Mouse (Mus musculus) CH12.LX (cell line): ENCODE measurements at regions not wholly inside any gene's neighbourhood (a gene's known extent, or its start where the extent isn't known, plus 50 kb on each side); places are given as distances from the start of the nearest gene placed in this dataset.

ENCODE experiments used
- DNase-seq: peaks from one replicate; pipeline ENCODE4 v3.0.0-alpha.2; 2013; ENCODE audit errors: extremely low read depth
- H3K27ac ChIP-seq: 2 replicates; pipeline ENCODE4 v1.5.1; 2012; ENCODE audit warnings: low read depth, mild to moderate bottlenecking, control low read depth, moderate library complexity; ENCODE audit not compliant: insufficient read depth
- H3K27me3 ChIP-seq: replicated peaks from 2 replicates; pipeline ENCODE3; 2012; ENCODE audit warnings: inconsistent platforms
- H3K36me3 ChIP-seq, 2 experiments: replicated peaks in 1 of 2; 2 replicates each; pipeline versions ENCODE3 to v1.6.1; 2012; ENCODE audit warnings: inconsistent platforms in 1 of 2, low read length in 1 of 2, mild to moderate bottlenecking in 1 of 2, mixed read lengths in 1 of 2, moderate library complexity in 1 of 2; ENCODE audit not compliant: control insufficient read depth in 1 of 2, insufficient read depth in 1 of 2
- H3K4me1 ChIP-seq, 2 experiments: 2 replicates each; pipeline ENCODE4 v1.6.1; 2012; ENCODE audit warnings: inconsistent platforms in 1 of 2, moderate library complexity in 1 of 2; ENCODE audit not compliant: insufficient read depth in 2 of 2, control insufficient read depth in 1 of 2
- H3K4me2 ChIP-seq: 2 replicates; pipeline ENCODE4 v1.6.1; 2012; ENCODE audit warnings: low read depth, mild to moderate bottlenecking, control low read depth; ENCODE audit not compliant: poor library complexity, insufficient read depth, severe bottlenecking
- H3K4me3 ChIP-seq, 3 experiments: fragments of 150-350 bp in 1 of 3; sonication (generic) in 1 of 3; replicated peaks in 1 of 3; 2 replicates each; pipeline versions ENCODE3 to v1.5.1; 2011 to 2012; ENCODE audit warnings: low read depth in 2 of 3, low read length in 2 of 3, mild to moderate bottlenecking in 2 of 3, moderate library complexity in 2 of 3, control low read depth in 1 of 3, improper control_type of control experiment in 1 of 3, inconsistent platforms in 1 of 3, mixed read lengths in 1 of 3; ENCODE audit not compliant: poor library complexity in 1 of 3
- H3K79me2 ChIP-seq: replicated peaks from 2 replicates; pipeline ENCODE4 v1.6.1; 2012; ENCODE audit warnings: mild to moderate bottlenecking, moderate library complexity; ENCODE audit not compliant: control insufficient read depth, poor library complexity, insufficient read depth, severe bottlenecking; ENCODE audit errors: extremely low read depth
- H3K9ac ChIP-seq: 2 replicates; pipeline ENCODE4 v1.6.1; 2012; ENCODE audit warnings: low read depth, mild to moderate bottlenecking, control low read depth, moderate library complexity; ENCODE audit not compliant: insufficient read depth
- H3K9me3 ChIP-seq: replicated peaks from 2 replicates; pipeline ENCODE3; 2012; ENCODE audit warnings: low read length, inconsistent platforms, mixed read lengths
- BHLHE40 ChIP-seq: IDR thresholded peaks from 2 replicates; pipeline ENCODE4 v1.6.1; 2011; ENCODE audit warnings: mild to moderate bottlenecking, low read depth, low read length, improper control_type of control experiment
- CHD1 ChIP-seq: IDR thresholded peaks from 2 replicates; pipeline ENCODE4 v1.6.1; 2012; ENCODE audit warnings: low read depth, low read length, improper control_type of control experiment, inconsistent platforms
- CHD2 ChIP-seq: IDR thresholded peaks from 2 replicates; pipeline ENCODE4 v1.6.1; 2011; ENCODE audit warnings: low read length, improper control_type of control experiment
- CTCF ChIP-seq, 2 experiments: IDR thresholded peaks in 1 of 2; conservative IDR thresholded peaks in 1 of 2; 2 replicates each; pipeline ENCODE4 v1.5.1; 2011 to 2012; ENCODE audit warnings: low read depth in 2 of 2, low read length in 2 of 2, improper control_type of control experiment in 1 of 2, inconsistent platforms in 1 of 2, mild to moderate bottlenecking in 1 of 2, moderate library complexity in 1 of 2
- E2F4 ChIP-seq: IDR thresholded peaks from 2 replicates; pipeline ENCODE4 v1.6.1; 2011; ENCODE audit warnings: low read depth, low read length, improper control_type of control experiment; ENCODE audit not compliant: insufficient replicate concordance
- ELF1 ChIP-seq: IDR thresholded peaks from 2 replicates; pipeline ENCODE4 v1.6.1; 2014; ENCODE audit warnings: low read depth, mild to moderate bottlenecking, inconsistent platforms, low read length, improper control_type of control experiment
- EP300 ChIP-seq: IDR thresholded peaks from 2 replicates; pipeline ENCODE4 v1.6.1; 2011; ENCODE audit warnings: low read length, improper control_type of control experiment
- ETS1 ChIP-seq: conservative IDR thresholded peaks from 2 replicates; pipeline ENCODE4 v1.6.1; 2012; ENCODE audit warnings: low read depth, mild to moderate bottlenecking, inconsistent platforms, low read length, improper control_type of control experiment, moderate library complexity
- GABPA ChIP-seq: IDR thresholded peaks from 2 replicates; pipeline ENCODE4 v1.6.1; 2012; ENCODE audit warnings: low read depth, low read length, improper control_type of control experiment, inconsistent platforms; ENCODE audit not compliant: insufficient replicate concordance
- HCFC1 ChIP-seq: IDR thresholded peaks from 2 replicates; pipeline ENCODE4 v1.6.1; 2012; ENCODE audit warnings: low read depth, mild to moderate bottlenecking, inconsistent platforms, low read length, improper control_type of control experiment
- IRF4 ChIP-seq: IDR thresholded peaks from 2 replicates; pipeline ENCODE4 v1.6.1; 2014; ENCODE audit warnings: low read depth, mild to moderate bottlenecking, inconsistent platforms, low read length, improper control_type of control experiment
- JUN ChIP-seq: IDR thresholded peaks from 2 replicates; pipeline ENCODE4 v1.6.1; 2011; ENCODE audit warnings: low read depth, mild to moderate bottlenecking, low read length, improper control_type of control experiment, moderate library complexity; ENCODE audit not compliant: insufficient read depth
- JUND ChIP-seq: conservative IDR thresholded peaks from 2 replicates; pipeline ENCODE4 v1.6.1; 2011; ENCODE audit warnings: low read depth, low read length, improper control_type of control experiment
- KAT2A ChIP-seq: IDR thresholded peaks from 2 replicates; pipeline ENCODE4 v1.6.1; 2012; ENCODE audit warnings: low read length, improper control_type of control experiment, inconsistent platforms; ENCODE audit not compliant: insufficient replicate concordance
- MAFK ChIP-seq: IDR thresholded peaks from 2 replicates; pipeline ENCODE4 v1.6.1; 2011; ENCODE audit warnings: low read length, improper control_type of control experiment; ENCODE audit not compliant: insufficient replicate concordance
- MAX ChIP-seq: IDR thresholded peaks from 2 replicates; pipeline ENCODE4 v1.6.1; 2011; ENCODE audit warnings: low read length, improper control_type of control experiment
- MAZ ChIP-seq: IDR thresholded peaks from 2 replicates; pipeline ENCODE4 v1.6.1; 2012; ENCODE audit warnings: low read depth, mild to moderate bottlenecking, inconsistent platforms, low read length, improper control_type of control experiment, moderate library complexity
- MEF2A ChIP-seq: IDR thresholded peaks from 2 replicates; pipeline ENCODE4 v1.6.1; 2014; ENCODE audit warnings: low read depth, mild to moderate bottlenecking, inconsistent platforms, low read length, improper control_type of control experiment, borderline replicate concordance
- MXI1 ChIP-seq: IDR thresholded peaks from 2 replicates; pipeline ENCODE4 v1.6.1; 2011; ENCODE audit warnings: mild to moderate bottlenecking, low read depth, low read length, improper control_type of control experiment
- MYC ChIP-seq: IDR thresholded peaks from 2 replicates; pipeline ENCODE4 v1.6.1; 2011; ENCODE audit warnings: low read depth, mild to moderate bottlenecking, improper control_type of control experiment, low read length
- NELFE ChIP-seq: IDR thresholded peaks from 2 replicates; pipeline ENCODE4 v1.6.1; 2011; ENCODE audit warnings: low read depth, low read length, improper control_type of control experiment
- NRF1 ChIP-seq: IDR thresholded peaks from 2 replicates; pipeline ENCODE4 v1.6.1; 2014; ENCODE audit warnings: low read depth, mild to moderate bottlenecking, inconsistent platforms, low read length, improper control_type of control experiment, moderate library complexity
- PAX5 ChIP-seq: IDR thresholded peaks from 2 replicates; pipeline ENCODE4 v1.6.1; 2012; ENCODE audit warnings: low read length, inconsistent platforms, mixed read lengths
- POLR2A ChIP-seq: IDR thresholded peaks from 2 replicates; pipeline ENCODE4 v1.6.1; 2011; ENCODE audit warnings: low read depth, mild to moderate bottlenecking, improper control_type of control experiment, low read length
- POLR2AphosphoS2 ChIP-seq: IDR thresholded peaks from 2 replicates; pipeline ENCODE4 v1.6.1; 2011; ENCODE audit warnings: low read depth, low read length, improper control_type of control experiment
- RAD21 ChIP-seq: IDR thresholded peaks from 2 replicates; pipeline ENCODE4 v1.6.1; 2011; ENCODE audit warnings: low read depth, mild to moderate bottlenecking, low read length, improper control_type of control experiment, moderate library complexity
- RCOR1 ChIP-seq: conservative IDR thresholded peaks from 2 replicates; pipeline ENCODE4 v1.6.1; 2012; ENCODE audit warnings: low read depth, mild to moderate bottlenecking, inconsistent platforms, low read length, improper control_type of control experiment
- SIN3A ChIP-seq: IDR thresholded peaks from 2 replicates; pipeline ENCODE4 v1.6.1; 2012; ENCODE audit warnings: low read length, improper control_type of control experiment, inconsistent platforms
- SMC3 ChIP-seq: IDR thresholded peaks from 2 replicates; pipeline ENCODE4 v1.6.1; 2011; ENCODE audit warnings: low read depth, low read length, improper control_type of control experiment
- TBP ChIP-seq: conservative IDR thresholded peaks from 2 replicates; pipeline ENCODE4 v1.6.1; 2011; ENCODE audit warnings: low read depth, low read length, improper control_type of control experiment
- TCF12 ChIP-seq: IDR thresholded peaks from 2 replicates; pipeline ENCODE4 v1.6.1; 2014; ENCODE audit warnings: low read depth, mild to moderate bottlenecking, inconsistent platforms, low read length, improper control_type of control experiment
- UBTF ChIP-seq: IDR thresholded peaks from 2 replicates; pipeline ENCODE4 v1.6.1; 2012; ENCODE audit warnings: low read depth, mild to moderate bottlenecking, inconsistent platforms, low read length, improper control_type of control experiment, moderate library complexity
- USF1 ChIP-seq: IDR thresholded peaks from 2 replicates; pipeline ENCODE4 v1.6.1; 2014; ENCODE audit warnings: low read depth, mild to moderate bottlenecking, inconsistent platforms, low read length, improper control_type of control experiment
- USF2 ChIP-seq: conservative IDR thresholded peaks from 2 replicates; pipeline ENCODE4 v1.6.1; 2011; ENCODE audit warnings: low read depth, low read length, improper control_type of control experiment
- ZC3H11A ChIP-seq: IDR thresholded peaks from 2 replicates; pipeline ENCODE4 v1.6.1; 2012; ENCODE audit warnings: low read depth, mild to moderate bottlenecking, inconsistent platforms, low read length, improper control_type of control experiment
- ZKSCAN1 ChIP-seq: IDR thresholded peaks from 2 replicates; pipeline ENCODE4 v1.6.1; 2012; ENCODE audit warnings: low read depth, inconsistent platforms, low read length, improper control_type of control experiment, borderline replicate concordance
- ZMIZ1 ChIP-seq: IDR thresholded peaks from 2 replicates; pipeline ENCODE4 v1.6.1; 2012; ENCODE audit warnings: low read depth, mild to moderate bottlenecking, inconsistent platforms, low read length, improper control_type of control experiment
- ZNF384 ChIP-seq: IDR thresholded peaks from 2 replicates; pipeline ENCODE4 v1.6.1; 2012; ENCODE audit warnings: low read depth, low read length, improper control_type of control experiment, inconsistent platforms
- dilution Hi-C: fragments of 300-500 bp; cut with MboI; formaldehyde crosslinking; loops from 2 replicates; pipeline ENCODE4 v1.14.3; 2020; ENCODE audit warnings: low sequenced_read_pairs; ENCODE audit not compliant: extremely low pct_unique_long_range_greater_than_20kb, extremely low pct_ligation_motif_present
- in situ Hi-C: fragments of 300-500 bp; cut with MboI; formaldehyde crosslinking; loops from 3 replicates; pipeline ENCODE4 v1.14.3; 2019; ENCODE audit warnings: low sequenced_read_pairs, low pct_ligation_motif_present, low pct_unique_long_range_greater_than_20kb, mixed read lengths

DNA sequence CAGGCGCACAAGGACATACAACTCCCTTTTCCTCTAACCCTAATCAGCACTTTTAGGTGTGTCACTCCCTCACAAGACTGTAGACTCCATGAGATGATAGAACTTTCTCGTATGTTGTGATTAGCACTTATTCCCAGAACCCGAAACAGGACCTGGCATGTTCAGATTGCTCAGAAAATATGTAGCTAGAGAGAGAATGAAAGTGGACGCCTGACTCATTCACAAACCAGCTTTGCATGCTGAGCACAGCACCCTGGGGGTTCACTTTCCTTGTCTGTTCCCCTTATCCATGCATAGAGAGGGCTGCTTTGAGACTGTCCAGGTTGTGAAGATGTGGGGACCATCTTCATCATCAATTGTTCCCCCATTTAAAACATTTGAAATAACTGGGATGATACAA is 111.0 kb downstream of the Ankrd50 start:
- TF ChIP-seq JUN (peak; percentile 43; the same call in 1 of the 2 replicates), ZNF384 (no peak), ETS1 (no peak; the same call in 1 of the 2 replicates), POLR2AphosphoS2 (no peak), IRF4 (peak; percentile 91), UBTF (no peak), MYC (no peak), USF1 (no peak), MAFK (0 out of 2 replicates have a peak, but pooled peaks have one; percentile 44), TBP (no peak), JUND (peak; percentile 67; the same call in 1 of the 2 replicates), MAX (no peak), MEF2A (peak; percentile 50), RCOR1 (no peak), ZKSCAN1 (no peak), NELFE (no peak), EP300 (peak; percentile 68), ZC3H11A (no peak), CHD1 (no peak), SMC3 (no peak), RAD21 (no peak), CHD2 (no peak; the same call in 1 of the 2 replicates), SIN3A (no peak), NRF1 (no peak), CTCF (conservative IDR thresholded peaks at IDR 0.05 in 1 of 2, IDR thresholded peaks at IDR 0.05 in 1 of 2; ENCODE audit: low read depth in 2 of 2, low read length in 2 of 2) (no peak), KAT2A (no peak), E2F4 (no peak), ELF1 (no peak), GABPA (no peak), USF2 (no peak), ZMIZ1 (no peak), MAZ (no peak), TCF12 (no peak), MXI1 (no peak), BHLHE40 (0 out of 2 replicates have a peak, but pooled peaks have one; percentile 45), POLR2A (no peak), HCFC1 (no peak), PAX5 (no peak)
- dilution Hi-C loops = no loop called here

More for the DNA sequence above, 111.0 kb downstream of the Ankrd50 start:
- no peak overlapping the region for H3K27ac ChIP-seq
- H3K4me2 ChIP-seq = peak overlapping the region; percentile 26; the same call in 1 of the 2 replicates
- no peak overlapping the region for H3K4me3 ChIP-seq
- in situ Hi-C loops = no loop called here
- H3K9me3 ChIP-seq = no peaks in the 10 kb centered on the region
- peak; percentile 31 for DNase-seq
- no peaks in the 10 kb centered on the region for H3K27me3 ChIP-seq
- H3K79me2 ChIP-seq = no peaks in the 10 kb centered on the region
- peaks cover 10 to 53% of the 10 kb centered on the region in 2 experiments for H3K4me1 ChIP-seq
- no peaks in the 10 kb centered on the region for H3K36me3 ChIP-seq
- H3K9ac ChIP-seq = no peak overlapping the region
